Mouse (Mus musculus) embryo, embryonic 11.5 days (tissue): ENCODE measurements around the gene Crygf.
"Not testable (repeated sequence)": the region's sequence is repeated elsewhere in the genome, so short reads cannot be mapped to it uniquely, and the experiment has no call there.

Experiments
- DNase-seq: peaks from one replicate; pipeline ENCODE4 v3.0.0-alpha.2; 2012; ENCODE audit warnings: low read depth, low spot score

Crygf gene

DNA sequence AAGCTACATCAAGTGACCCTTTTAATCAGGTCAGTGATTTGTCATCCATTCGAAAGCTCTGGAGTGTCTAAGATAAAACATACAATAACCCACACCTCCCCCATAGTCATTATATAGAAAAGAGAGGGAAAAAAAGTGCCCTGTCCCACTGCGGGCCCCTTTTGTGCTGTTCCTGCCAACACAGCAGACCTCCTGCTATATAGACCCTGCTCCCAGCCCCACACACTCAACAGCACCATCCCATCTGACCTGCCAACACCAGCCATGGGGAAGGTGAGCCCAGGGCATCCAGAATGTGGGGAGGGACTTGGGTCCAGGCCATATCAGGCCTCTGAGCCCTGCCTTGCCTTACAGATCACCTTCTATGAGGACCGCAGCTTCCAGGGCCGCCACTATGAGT is at the start of gene Crygf:
Crygf (plus strand) TSS at position 227 of the 400 bp plus-strand sequence.
- DNase-seq, result no peak

GRCm38 (mm10) chr1:65925361-65926210 is 734 bp upstream of the Crygf start:
- no peak for DNase-seq

GRCm38 (mm10) chr1:65926696-65927095 is 376 bp downstream of the Crygf start:
- not testable (repeated sequence) for DNase-seq

DNA sequence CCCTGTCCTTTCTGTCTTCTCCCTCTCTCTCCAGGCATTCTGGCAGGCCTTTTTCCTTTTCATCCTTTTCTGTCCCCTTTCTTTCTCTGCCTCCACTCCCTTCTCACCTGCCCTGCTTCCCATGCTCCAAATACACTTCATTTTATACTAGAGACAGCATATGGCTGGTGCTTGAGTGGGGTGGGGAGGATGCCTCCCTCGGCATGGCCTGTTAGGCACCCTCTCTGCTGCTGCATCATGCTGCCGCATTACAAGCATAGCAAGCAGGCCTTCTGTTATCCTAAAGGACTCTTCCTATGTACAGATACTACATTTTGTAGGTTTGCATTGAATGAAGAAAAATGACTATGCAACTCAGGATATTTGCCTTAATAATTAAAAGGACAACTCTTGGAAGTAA is 3.7 kb downstream of the Crygf start:
- DNase-seq, result no peak

DNA sequence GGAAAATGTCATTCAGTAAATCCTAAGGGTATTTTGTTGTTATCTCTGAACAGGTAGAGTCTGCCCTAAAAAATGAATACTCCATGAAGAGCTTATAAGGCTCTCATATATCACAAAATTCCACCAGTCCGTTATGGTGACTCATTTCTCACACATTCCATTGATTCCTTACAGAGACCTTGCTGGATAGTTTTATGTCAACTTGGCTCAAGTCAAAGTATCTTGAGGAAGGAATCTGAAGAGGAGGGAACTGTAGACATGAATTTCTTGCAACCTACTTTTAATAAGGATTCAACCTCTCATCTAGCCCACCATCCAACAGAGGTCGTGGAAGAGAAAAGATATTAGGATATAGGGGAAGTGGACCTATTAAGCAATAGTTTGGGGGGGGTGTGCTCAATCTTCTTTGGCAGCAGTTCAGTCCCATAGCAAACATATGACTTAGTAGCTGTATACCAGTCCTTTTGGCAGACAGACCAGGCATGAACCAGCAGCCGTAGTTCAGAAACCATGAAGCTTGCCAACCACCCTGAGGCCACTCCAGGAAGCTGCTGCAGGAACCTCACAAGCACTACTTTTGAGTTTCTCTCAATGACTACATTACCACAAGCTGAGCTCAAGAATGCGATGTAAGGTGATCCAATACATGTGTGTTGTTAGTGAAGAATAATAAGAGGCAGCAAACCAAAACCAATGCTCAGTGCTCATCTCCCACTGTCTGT is 5.9 kb downstream of the Crygf start:
- DNase-seq, result no peak
